Mouse (Mus musculus): ENCODE measurements at regions not wholly inside any gene's neighbourhood (a gene's known extent, or its start where the extent isn't known, plus 50 kb on each side); places are given as distances from the start of the nearest gene placed in this dataset.

DNA sequence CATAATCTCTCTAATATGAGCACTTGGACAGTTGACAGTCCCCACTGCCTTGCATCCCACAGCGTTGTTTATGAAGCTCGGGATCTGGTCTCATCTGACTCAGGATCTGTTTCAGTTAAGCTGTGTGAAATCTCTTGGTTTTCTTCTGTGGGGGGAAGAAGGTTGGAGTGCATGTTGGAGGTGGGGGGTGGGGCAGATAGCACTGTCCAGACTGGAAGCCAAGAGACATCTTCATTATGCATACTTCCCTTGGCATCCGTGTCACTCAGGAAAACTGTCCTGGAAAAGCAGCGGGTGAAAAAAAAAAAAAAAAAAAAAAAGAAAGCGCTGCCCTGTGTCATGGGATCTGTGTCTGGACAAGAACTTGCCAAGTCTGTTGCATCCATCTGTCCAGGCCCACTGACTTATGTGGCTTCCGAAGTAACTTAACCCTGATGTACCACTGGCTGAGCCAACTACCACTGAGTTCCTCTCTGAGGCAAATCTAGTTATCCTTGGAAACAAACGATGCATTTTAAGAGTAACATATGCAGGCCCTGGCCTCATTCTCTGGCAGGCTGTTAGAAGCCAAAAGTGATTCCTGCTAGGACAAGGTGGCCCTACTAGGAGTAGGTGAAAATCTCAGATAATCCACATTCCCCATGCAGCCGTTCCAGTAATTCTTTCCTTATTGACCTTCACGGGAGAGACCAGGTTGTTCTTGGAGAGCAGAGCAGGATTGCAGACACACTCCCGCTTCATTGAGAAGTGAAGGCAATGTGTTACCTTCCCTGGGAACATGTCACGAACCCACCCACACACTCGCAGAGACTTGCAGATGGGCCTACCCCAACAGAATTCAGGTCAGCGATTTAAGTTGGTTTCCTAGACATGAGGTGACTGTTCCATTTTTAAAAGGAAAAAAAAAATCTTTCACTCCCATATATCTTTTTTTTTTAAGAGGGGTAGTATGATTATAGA, 439.7 kb downstream of the Epha4 start:
- no peak for TF ChIP-seq GATA1 (IDR thresholded peaks at IDR 0.05; ENCODE audit: borderline replicate concordance, low read length)
- no peak for TF ChIP-seq FLI1 (IDR thresholded peaks at IDR 0.05; ENCODE audit: low read length)
